Mouse (Mus musculus) spleen, adult 2 months (tissue): ENCODE data around the gene Idh3b. TPM values are rescaled to one million over a fixed set of nuclear protein-coding genes. Genes with fewer than 3 reads are reported as not detected.

Source experiments
- DNase-seq, 2 experiments: peaks; one replicate each; pipeline versions ENCODE4 v3.0.0 to v3.0.0-alpha.2; 2012 to 2021; ENCODE audit warnings: low spot score in 2 of 2, low read depth in 1 of 2
- H3K27ac ChIP-seq: fragments of 200-500 bp; 2 replicates; pipeline ENCODE4 v1.5.1; 2012; ENCODE audit warnings: low read length, inconsistent platforms; ENCODE audit not compliant: insufficient read depth
- H3K27me3 ChIP-seq: fragments of 200-500 bp; 2 replicates; pipeline ENCODE4 v1.6.1; 2012; ENCODE audit warnings: mild to moderate bottlenecking, moderate library complexity, low read length, inconsistent platforms; ENCODE audit not compliant: control insufficient read depth, insufficient read depth
- H3K36me3 ChIP-seq: fragments of 200-500 bp; 2 replicates; pipeline ENCODE4 v1.6.1; 2012; ENCODE audit warnings: mild to moderate bottlenecking, low read length, inconsistent platforms; ENCODE audit not compliant: control insufficient read depth, insufficient read depth
- H3K4me1 ChIP-seq: fragments of 200-500 bp; 2 replicates; pipeline ENCODE4 v1.6.1; 2011; ENCODE audit warnings: inconsistent platforms; ENCODE audit not compliant: control insufficient read depth, insufficient read depth, insufficient read length
- H3K4me3 ChIP-seq: fragments of 200-500 bp; 2 replicates; pipeline ENCODE4 v1.5.1; 2011; ENCODE audit warnings: mild to moderate bottlenecking, inconsistent platforms; ENCODE audit not compliant: insufficient read depth, insufficient read length; ENCODE audit errors: extremely low read depth
- CTCF ChIP-seq: fragments of 200-500 bp; IDR thresholded peaks from 2 replicates; pipeline ENCODE4 v1.5.1; 2011; ENCODE audit warnings: mild to moderate bottlenecking, inconsistent platforms; ENCODE audit not compliant: insufficient read depth, insufficient read length, insufficient replicate concordance; ENCODE audit errors: extremely low read depth
- POLR2A ChIP-seq: fragments of 200-500 bp; IDR thresholded peaks from 2 replicates; pipeline ENCODE4 v1.6.1; 2011; ENCODE audit warnings: low read depth, low read length, inconsistent platforms
- WGBS: fragments of 180-500 bp; shearing (Covaris S2); methylation state at CpG from one replicate; pipeline ENCODE4 v1.1.7; 2018; 5-methylcytosine and 5-hydroxymethylcytosine counted together
- polyA plus RNA-seq: library from polyadenylated mRNA; depleted of rRNA; stranded (reverse); fragments of >200 nt; gene quantifications from 2 replicates; pipeline ENCODE4 v1.2.3, GENCODE M21; 2012

Gene Idh3b
- polyA plus RNA-seq, 1 experiment, result 76.2 TPM

- Histone ChIP-seq H3K27ac (no peak overlapping the region), H3K4me3 (no peak overlapping the region), H3K4me1 (peaks cover 3% of the 10 kb centered on the region), H3K27me3 (no peaks in the 10 kb centered on the region; the same call in 1 of the 2 replicates), H3K36me3 (no peaks in the 10 kb centered on the region)
- DNase-seq, result no peak
- 88% methylated on average over 4 of the region's 4 CpGs for WGBS
- TF ChIP-seq POLR2A, result no peak
- TF ChIP-seq CTCF, result no peak
Observed at GRCm38 (mm10) chr2:130289086-130289485, 4.7 kb upstream of the Idh3b start.

- no peak for DNase-seq
- TF ChIP-seq CTCF (no peak), POLR2A (no peak)
- Histone ChIP-seq H3K27me3 (no peaks in the 10 kb centered on the region), H3K27ac (no peak overlapping the region), H3K4me1 (peaks cover 10% of the 10 kb centered on the region), H3K4me3 (no peak overlapping the region), H3K36me3 (peaks cover 39% of the 10 kb centered on the region)
- WGBS, result 77% methylated on average over 4 of the region's 4 CpGs
Observed at GRCm38 (mm10) chr2:130280818-130281217, 3.5 kb downstream of the Idh3b start.

DNA sequence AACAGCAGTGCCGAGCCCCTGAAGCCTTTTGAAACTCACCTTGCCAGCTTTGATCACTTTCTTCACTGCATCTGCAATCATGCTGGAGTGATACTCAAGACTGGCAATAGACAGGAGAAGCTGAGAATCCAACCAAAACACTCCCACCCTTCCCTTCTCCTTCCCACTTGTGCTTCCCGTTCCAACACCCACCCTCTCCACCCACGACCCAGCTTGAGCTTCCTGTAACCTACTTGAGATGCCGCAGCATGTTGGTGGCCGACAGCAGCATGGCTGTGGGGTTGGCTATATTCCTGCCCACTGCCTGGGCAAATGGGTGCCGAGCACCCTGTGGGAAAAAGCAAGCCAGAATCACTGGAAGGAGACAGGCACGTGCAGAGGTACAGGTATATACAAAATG lies 4.1 kb downstream of the Idh3b start:
- Histone ChIP-seq H3K4me3 (no peak overlapping the region), H3K27ac (no peak overlapping the region), H3K36me3 (peaks cover 41% of the 10 kb centered on the region), H3K4me1 (peaks cover 10% of the 10 kb centered on the region), H3K27me3 (no peaks in the 10 kb centered on the region)
- 65% methylated on average over 7 of the region's 7 CpGs for WGBS
- no peak for DNase-seq
- no peak for TF ChIP-seq CTCF

GRCm38 (mm10) chr2:130279600-130280091 lies 4.7 kb downstream of the Idh3b start:
- Histone ChIP-seq H3K27ac (no peak overlapping the region), H3K36me3 (peaks cover 41% of the 10 kb centered on the region), H3K4me1 (peaks cover 9% of the 10 kb centered on the region), H3K27me3 (no peaks in the 10 kb centered on the region), H3K4me3 (no peak overlapping the region)
- 60% methylated on average over 8 of the region's 8 CpGs for WGBS
- no peak for DNase-seq
- TF ChIP-seq CTCF, result no peak

GRCm38 (mm10) chr2:130275649-130276048 lies 8.7 kb downstream of the Idh3b start:
- Histone ChIP-seq H3K36me3 (peaks cover 37% of the 10 kb centered on the region), H3K4me1 (no peaks in the 10 kb centered on the region; the same call in 1 of the 2 replicates), H3K27me3 (no peaks in the 10 kb centered on the region), H3K4me3 (no peak overlapping the region), H3K27ac (no peak overlapping the region)
- 49% methylated on average over 6 of the region's 6 CpGs for WGBS
- peak; percentile 21 to 35 for DNase-seq
- TF ChIP-seq POLR2A (no peak), CTCF (peak; percentile 31; the same call in 1 of the 2 replicates)

- peak overlapping the region; percentile 79 for H3K27ac ChIP-seq
- WGBS, result 4% methylated on average over 10 of the region's 10 CpGs
Observed at GRCm38 (mm10) chr2:130274862-130275261, 9.5 kb downstream of the Idh3b start.

GRCm38 (mm10) chr2:130274149-130274861 lies 10.0 kb downstream of the Idh3b start, which contains the start of gene Nop56:
Gene Nop56, plus strand, starts transcription at chr2:130274430.
- Histone ChIP-seq H3K36me3 (peaks cover 26% of the 10 kb centered on the region), H3K27me3 (no peaks in the 10 kb centered on the region), H3K27ac (peak within 1 kb of the TSS; percentile 79), H3K4me3 (peak within 1 kb of the TSS; percentile 85), H3K4me1 (no peaks in the 10 kb centered on the region; the same call in 1 of the 2 replicates)
- peak; percentile 96 to 98 for DNase-seq
- WGBS, result under 1% methylated on average over 68 of the region's 68 CpGs
- peak; percentile 98 for TF ChIP-seq POLR2A
- no peak for TF ChIP-seq CTCF

More at GRCm38 (mm10) chr2:130274862-130275261, 9.5 kb downstream of the Idh3b start:
- H3K4me3 ChIP-seq, result peak overlapping the region; percentile 85
- no peaks in the 10 kb centered on the region for H3K27me3 ChIP-seq
- TF ChIP-seq CTCF (no peak), POLR2A (no peak)
- DNase-seq, result no peak
- no peaks in the 10 kb centered on the region; the same call in 1 of the 2 replicates for H3K4me1 ChIP-seq
- peaks cover 31% of the 10 kb centered on the region for H3K36me3 ChIP-seq
